Mouse (Mus musculus) layer of hippocampus, postnatal 10 days (tissue): ENCODE measurements around the gene Gab1. TPM values are rescaled to one million over a fixed set of nuclear protein-coding genes. Genes with fewer than 3 reads are reported as not detected.

Source experiments
- DNase-seq, 2 experiments: peaks; one replicate each; pipeline ENCODE4 v3.0.0; 2021; ENCODE audit warnings: low spot score in 2 of 2
- total RNA-seq, 2 experiments: library from RNA; stranded (reverse); gene quantifications; 2 replicates each; pipeline ENCODE4 v1.2.3; 2021

Gab1 gene
- total RNA-seq, 2 experiments from 2014 or later = 17.4 to 18.6 TPM

DNA sequence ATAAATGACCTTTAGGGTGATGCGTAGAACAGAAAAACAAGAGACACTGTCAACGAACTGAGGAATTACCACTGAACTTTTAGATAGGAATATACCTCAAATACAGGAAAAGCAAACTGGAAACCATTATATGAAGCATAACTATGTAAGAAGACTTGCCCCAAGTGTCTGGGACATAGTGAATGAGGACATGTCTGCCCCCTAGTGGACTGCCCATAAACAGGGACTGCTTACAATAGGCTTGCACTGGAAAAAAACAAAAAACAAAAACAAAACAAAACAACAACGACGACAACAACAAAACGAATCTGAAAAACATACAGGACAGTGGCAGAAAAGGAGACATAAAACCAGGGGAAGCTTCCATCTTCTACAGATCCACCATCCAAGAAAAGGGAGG, 66.9 kb downstream of the Gab1 start:
- DNase-seq = peak in 1 of 2 experiments; percentile 46

DNA sequence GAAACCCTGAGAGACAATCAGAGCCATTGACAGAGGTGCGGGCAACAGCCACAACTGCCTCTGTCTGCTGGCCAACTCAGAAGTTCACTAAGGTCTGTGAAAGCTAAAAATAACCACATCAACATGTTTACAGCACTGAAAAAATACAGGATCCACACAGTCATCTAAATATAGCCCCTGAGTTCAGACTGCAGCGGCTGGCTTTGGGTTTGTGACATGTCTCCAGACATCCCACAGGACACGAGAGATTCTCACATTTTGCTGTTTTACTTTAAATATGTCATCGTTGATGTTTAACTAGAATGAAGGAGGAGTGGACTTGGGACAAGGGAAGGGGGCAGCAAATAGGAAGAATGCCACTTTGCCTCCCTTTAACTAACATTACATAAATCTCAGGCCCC, 68.7 kb downstream of the Gab1 start:
- DNase-seq = no peak

DNA sequence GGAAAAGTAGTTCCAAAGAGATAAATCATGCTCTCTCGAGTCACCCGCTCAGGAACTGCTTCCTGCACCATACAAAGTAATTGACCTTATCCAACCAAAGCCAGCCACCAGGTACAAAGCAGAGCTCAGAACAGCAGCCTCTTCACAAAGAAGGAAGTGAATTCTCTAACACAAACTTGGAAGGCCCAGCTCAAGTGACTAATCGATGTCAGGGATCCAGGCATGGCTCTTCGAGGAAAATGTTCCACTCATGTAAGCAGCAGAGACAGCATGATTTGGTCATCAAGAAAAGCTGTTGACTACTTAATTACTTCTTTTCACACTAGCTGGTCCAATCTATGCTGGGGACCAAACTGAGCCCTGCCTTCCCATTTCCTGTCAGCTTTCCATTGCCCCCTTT, 69.4 kb downstream of the Gab1 start:
- DNase-seq = no peak

DNA sequence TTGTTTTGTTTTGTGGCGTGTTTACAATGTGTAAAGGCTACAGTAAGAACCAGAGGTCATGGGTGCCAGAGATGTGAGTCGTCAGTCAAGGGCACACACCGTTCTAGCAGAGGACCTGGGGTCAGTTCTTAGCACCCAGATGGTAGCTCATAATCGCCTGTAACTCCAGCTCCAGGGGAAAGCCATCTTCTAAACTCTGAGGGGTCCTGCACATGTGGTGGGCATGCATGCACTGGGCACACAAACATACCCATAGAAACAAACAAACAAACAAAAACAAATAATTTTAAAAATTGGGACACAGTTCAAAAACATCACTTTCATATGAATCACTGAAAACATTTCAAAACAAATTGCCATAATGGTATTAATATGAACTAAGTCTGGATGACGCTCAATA, 69.9 kb downstream of the Gab1 start:
- no peak for DNase-seq

DNA sequence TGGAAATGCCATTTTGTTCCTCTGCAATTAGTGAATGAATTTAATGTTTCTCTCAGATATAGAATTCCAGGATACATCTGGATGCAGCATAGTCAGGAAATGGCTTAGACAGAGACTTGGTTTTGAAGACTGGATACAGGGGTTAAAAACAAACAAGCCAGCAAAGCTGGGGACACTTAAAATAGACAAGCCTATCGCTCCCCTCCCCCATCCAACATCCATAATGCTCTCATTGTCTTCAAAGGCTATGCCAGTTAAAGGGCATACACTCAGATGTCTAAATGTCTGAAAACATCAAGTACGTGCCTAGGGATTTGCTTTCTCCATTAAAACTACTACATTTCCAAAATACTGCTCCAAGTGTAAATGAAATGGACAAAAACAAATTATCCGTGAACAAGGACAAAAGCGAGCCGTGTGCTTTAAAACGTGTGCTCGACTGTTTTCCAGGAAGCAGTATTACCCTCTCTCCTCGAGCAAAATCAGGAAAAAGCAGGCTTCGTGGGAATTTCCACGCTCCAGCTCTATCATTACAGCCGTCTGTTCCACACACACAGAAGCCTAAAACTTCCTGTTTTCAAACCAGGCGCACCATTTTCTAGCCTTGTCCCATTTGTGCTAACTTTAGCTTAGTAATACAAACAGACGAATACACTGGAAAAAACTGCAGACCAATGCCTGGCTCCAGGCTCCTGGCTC, 72.4 kb downstream of the Gab1 start:
- DNase-seq = no peak

DNA sequence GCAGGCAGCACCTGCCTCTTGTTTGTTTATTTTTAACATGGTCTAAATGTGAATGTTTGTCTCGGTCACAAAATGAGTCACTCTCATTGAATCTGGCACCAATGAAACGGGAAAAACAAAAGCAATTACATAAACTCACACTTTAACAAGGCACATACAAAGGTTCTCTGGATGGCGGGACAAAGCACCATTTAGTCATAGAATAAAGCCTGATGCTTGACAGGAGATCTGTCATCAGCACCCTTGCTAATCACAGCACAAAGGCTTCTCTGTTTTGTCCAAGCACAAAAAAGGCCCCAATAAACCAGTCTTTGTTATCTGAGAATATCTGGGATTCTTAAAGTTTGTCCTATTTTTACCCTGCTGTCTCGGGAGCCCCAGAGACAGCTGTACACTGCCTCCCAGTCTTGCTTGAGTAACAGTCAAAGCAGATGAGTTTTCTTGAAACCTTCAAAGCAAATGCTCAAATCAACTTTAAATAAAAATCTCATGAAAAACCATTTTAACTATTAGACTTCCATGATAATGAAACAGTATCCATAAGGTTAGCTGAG, 76.2 kb downstream of the Gab1 start:
- DNase-seq = no peak

DNA sequence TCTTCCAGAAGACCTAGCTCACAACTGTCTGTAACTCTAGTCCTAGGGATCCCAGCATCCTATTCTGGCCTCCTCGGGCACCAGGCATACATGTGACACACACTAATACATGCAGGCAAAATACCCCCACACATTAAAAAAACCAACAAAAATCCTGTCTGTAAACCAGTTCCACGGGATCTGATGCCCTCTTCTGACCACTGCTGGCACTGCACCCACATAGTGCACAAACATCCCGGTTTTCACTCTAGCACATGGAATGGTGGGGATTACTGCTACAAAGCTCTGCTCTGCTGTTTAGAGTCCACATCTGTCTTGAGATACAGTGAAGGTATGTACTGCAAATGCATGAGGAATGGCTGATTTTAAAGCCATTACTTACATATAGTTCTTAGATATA, 81.5 kb downstream of the Gab1 start:
- no peak for DNase-seq

DNA sequence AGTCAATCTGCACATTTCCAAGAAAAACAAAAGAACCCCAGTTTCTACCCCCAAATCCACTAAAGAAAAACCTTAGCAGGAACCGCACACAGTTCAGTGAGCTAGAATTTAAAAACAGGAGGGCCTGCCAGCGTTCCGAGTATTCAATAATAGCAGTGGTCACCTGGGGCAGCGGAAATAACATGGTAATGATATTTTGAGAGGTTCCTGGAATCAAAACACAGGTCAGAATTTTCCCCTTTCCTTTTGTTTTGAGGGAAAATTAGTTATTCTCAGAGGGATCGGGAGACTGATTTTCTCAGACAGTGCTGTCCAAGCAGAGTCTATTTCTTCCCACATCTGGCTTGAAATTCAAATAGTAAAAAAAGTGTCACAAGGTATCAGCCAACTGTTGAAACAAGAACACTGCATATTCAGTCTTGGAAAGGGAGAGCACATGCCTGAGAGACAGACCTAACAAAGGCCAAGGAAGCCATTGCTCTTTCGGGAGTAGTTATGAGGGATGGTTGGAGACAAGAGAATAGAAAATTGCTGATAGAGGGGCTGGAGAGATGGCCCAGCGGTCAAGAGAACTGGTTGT, 82.0 kb downstream of the Gab1 start:
- DNase-seq = no peak

DNA sequence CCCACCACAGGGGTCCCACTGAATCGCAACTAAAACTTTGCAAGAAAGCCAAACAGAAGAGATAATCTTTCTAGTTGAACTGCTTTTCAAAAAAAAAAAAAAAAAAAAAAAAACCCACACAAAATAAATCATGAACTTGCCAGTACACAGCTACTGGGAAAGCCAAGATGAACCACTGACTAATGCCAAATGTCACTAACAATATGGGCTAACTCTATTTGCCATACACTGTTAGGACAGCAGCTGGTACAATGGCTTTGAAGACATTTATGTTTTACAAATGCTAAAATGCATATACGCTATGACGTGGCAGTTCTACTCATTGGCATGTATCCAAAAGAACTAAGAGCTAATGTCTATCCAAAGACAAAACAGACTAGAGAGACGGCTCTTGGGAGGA, 84.2 kb downstream of the Gab1 start:
- DNase-seq = no peak

DNA sequence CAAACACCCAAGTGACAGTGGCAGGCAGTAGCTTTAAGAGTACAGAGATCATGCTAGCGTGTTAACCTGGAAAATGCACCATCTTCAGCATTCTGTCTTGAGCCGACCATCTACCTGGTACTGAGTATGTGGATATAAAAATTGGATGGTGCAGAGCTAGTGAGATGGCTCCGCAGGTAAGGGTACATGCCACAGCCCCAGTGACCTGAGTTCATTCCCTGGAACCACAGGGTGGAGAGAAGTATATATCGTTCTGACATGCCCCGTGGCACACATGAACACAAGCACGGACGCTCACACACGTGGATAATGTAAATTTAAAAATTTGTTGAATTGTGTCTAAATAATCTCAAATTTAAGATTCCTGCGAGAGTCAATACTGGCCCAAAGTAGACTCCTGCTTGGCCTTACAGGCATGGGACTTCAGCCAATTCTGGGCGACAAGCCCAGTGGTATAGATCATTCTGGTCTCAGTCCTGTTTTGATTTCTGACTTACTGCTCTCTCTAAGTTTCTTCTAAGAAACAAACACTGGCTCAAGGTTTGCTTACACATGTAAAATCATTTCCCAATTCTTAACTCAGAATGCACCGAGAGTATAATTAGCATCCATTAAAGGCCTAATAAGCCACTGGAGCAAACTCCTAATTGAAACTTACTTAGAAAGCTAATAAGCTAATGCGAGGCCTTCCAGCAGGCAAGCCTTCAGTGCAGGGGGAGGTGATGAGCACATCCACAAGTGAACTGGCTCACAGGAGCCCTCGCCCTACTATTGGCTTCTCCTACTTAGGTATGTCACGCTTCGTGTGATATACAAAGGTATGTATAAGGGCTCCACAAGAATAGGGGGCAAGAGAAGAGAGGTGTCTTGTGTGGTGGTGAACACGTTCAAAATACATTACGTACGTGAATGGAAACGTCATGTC, 85.5 kb downstream of the Gab1 start:
- DNase-seq = no peak

DNA sequence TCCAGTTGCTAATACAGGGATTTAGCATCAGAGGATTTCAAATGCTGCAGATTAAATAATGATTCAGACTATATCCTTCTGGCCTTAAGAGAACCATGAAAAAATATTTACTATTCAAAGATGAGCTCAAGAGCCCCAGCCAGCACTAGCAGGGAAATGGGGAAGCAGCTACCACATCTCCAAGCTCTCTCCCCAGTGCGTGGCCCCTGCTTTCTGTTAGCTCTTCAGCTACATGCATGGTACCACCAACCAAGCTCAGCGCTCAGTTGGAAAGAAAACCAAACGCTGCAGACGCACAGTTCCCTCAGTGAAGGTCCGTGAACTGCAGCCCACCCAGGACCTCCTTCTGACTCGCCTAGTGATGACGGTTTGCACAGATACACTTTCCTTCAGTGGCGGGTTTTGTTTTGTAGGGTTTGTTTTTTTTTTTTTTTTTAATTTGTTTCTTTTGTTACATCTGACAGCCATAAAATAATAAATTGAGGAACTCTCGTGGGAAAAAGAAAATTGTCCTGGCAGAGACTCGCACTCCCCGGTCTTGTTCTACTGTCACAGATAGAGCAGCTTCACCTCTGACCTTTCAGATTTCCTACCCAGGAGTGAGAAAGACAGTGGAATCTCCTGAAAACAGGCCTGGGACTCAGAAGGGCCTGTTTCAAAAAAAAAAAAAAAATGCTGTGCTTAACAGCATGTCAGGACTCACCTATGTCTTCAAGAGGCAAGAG, 86.4 kb downstream of the Gab1 start:
- no peak for DNase-seq

DNA sequence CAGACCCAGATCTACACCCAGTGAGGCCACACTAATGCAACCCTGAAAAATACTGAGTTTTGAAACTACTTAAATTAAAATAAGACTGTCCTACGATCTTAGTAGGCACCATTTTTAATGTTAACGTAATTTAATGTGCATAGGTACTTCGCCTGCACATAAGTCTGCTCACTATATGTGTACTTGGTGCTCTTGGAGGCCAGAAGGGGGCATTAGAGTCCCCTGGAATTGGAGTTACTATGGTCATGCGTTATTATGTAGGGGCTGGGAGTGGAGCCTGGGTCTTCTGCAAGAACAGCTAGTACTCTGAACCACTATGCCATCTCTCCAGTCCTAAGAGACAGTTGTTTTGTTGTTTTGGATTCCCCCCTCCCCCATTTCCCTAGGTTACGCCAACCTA, 88.1 kb downstream of the Gab1 start:
- no peak for DNase-seq

DNA sequence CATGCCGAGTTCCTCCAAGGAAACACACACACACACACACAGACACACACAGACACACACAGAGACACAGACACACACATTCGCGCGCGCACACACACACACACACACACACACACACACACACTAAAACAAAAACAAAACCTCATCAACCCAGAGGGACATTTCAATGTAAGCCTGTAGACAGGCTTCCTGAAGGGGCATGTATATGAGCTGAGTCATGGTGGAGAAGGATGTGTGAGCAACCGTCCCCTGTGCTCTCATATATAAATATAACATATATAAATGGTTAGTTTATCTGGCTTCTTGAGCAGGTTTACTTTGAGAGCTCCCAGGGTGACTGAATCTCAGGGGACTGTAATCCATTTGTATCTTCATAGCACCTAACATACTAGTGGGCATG, 91.0 kb downstream of the Gab1 start:
- no peak for DNase-seq

DNA sequence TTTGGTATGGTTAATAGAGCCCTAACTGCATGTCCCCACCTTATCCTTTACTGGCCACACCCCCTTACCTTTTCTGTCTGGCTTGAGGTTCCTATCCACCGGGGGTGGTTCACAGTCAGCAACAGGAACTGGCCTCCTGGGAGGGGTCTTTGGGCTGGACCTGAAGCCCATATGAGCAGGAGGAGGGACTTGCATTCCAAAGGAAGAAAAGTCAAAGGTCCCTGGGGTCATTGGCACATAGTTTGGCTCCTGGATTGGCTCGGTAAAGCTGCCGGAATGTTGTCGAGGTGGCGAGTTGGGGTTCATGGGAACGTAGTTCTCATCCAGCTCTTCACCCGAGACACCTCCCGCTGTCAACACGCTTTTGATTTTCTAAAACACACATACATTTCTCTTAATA, 95.8 kb downstream of the Gab1 start:
- no peak for DNase-seq

DNA sequence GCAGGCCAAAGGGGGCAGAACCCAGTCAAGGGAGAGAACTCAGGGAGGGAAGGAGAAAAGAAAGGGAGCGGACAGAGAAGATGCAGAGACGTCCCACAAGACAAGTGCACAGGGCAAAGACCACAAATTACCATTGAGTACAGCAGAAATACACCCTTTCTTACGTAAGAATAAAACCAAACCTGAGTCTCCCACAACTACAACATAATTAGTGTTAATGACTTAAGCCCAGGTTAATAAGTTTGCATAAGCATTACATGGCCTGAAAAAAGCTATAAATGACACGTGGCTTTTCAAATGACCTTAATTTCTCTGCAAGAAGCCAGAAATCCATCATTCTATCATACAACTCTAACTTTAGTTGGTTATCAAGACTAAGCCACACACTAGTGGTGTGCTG, 97.0 kb downstream of the Gab1 start:
- no peak for DNase-seq

DNA sequence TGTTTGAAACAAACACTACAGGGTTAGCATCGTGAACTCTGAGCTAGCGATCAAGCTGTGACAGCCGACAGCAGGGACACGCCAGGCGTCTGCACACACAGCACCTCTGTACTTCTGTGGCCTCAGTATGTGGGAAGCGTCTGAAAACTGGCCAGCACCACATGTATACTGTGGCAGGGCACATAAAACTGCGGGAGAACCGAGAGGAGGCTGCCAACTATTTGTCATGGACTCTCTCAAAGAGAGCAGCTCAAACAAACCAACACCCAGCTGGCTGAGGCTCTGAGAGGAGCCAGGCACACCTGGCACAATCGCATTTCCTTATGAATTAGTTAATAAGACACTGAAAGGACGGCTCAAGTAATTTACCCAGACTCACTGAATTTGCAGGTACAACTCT, 99.0 kb downstream of the Gab1 start:
- no peak for DNase-seq

DNA sequence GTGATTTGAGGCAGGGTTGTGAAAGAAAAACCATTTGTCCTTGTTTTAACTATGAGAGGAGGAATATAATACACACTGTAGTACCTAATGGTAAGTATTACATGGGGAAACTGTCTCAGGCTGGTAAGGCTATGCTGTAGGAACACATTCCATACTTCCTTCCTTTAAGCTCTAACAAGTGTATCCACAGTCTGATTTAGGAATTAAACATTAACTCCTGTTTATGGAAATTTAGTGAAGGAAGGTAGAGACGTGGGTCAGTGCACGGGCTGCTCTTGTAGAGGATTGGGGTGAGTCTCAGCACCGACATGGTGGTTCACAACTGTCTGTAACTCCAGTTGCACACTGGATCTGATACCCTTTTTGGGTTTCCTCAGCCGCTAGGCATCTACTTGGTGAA, 100.0 kb downstream of the Gab1 start:
- DNase-seq = no peak

DNA sequence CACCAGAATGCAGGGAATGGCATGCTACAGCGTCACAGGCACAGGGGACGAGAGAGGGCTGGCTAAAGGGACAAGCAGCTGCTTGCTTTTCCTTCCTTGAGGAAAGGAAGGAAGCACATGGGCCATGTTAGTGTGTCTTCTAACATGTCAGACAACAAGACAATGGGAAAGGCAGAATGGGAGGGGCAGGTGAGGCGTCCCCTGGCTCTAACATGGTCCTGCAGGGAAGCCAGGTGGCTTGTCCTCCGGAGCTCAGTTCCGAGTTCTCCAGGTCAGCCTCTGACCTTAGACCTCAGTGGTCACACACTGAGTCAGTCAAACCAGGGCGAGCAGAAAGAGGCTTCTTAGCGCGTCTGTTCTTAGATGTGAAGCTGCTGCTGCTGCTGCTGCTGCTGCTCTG, 103.9 kb downstream of the Gab1 start:
- DNase-seq = no peak

DNA sequence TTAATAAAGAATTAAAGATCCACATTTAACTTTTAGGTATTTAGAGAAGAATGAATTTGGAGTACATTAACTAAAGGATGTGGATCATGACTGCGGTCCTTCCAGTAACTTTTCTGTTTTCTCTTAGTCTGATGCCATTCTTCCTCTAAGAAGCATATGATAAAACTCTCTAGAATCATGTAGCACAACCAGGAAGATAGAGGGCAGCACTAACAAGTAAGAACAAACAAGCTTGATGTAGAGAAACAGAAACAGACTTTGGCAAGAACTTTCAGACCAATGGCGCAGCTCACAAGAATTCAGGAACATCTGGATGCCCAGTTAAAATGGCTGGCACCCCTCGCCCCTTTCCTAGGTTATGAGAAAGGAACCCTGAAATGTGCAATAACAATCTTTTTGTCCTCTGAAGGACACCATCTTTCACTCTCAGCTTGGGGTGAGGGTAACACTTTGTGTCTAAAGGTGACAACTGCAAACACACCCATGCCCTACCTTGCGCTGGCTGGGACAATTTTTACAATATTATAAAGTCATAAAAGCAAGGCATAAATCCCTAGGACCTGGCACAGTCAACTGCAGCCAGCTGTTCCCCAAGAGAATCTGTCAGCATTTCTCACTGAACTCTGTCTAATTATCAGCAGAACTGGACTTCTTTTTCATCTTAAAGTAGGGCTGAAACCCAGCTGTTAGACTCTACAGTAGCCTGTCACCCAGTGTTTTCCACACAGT, 107.4 kb downstream of the Gab1 start:
- no peak for DNase-seq

DNA sequence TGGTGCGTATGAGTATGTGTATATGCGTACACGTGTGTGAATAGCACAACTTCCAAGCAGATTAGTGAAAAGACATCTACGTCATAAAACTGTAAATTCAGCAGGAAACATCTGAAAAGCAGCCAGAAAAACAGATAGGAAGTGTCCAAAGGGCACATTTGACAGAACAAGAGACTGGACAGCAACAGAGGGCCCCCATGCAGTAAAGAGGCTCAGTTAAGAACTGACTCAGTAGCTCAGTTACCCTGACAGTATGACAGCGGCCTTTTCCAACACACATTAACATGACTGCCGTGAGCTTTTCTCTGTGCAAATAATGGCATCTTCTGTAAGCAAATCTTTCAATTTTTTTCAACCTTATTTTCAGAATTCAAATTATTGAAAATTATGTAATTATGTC, 111.9 kb downstream of the Gab1 start:
- DNase-seq = no peak
